ENCODE assay signal across 9 mouse cellular contexts in the genomic region with DNA sequence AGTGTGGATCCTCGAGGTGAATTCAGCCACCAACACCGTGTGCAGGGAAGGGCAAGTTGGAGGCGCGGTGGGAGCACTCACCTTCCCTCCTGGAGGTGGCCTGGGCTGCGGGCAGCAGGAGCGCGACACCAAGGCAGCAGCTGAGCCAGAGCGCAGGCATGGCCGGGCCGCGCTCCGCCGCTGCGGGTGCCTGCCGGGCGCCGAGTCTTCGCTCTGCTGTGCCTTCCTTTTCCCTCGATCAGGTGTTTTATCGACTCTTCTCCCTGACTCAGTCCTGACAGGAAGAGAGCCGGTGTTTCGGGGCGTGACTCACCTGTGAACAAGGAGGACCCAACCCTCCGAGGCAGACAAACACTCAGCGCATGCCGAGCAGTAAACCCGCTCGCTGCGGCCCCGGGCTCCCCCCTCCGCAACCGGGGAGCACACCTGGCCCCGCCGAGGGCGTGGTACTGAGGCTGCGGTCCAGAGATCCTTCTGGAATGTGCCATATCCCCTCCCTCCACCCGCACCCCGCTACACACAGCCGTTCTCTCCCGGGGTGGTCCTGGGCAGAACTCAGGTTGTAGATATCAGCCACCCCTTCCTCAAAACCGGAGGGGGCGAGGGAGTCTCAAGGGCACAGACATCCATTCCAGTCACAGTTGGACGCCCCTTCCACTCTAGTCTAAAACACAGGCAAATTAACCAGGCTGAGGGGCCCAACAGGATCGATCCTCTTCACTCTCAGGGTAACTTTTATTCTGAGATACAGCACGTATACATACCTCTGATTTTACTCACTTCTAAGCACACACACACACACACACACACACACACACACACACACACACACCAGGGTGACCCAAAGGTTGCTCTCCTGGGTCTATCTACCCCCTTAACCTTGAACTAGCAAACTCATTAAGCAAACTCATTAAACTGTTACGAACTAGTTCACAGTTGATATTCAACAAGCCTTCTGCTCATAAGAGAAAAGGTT. TPM values are rescaled to one million over a fixed set of nuclear protein-coding genes. Genes with fewer than 3 reads are reported as not detected.
DNase-seq lines count a peak whose midpoint lies in the region; ATAC-seq and TF ChIP-seq lines count a peak whose summit lies in the region.
"Had no signal": no experiment of that assay in that cellular context is flagged by ENCODE, and none has a peak within 500 bp of the region (broad histone marks: within the 10 kb centered on the region; RNA-seq: fewer than 3 reads in every experiment).

A gene (minus strand): TSS at position 620 of the 976 bp plus-strand sequence.

- no peaks in the 10 kb centered on the region for H3K36me3 ChIP-seq in heart, adult 2 months (ENCODE audit: control insufficient read depth, insufficient read depth, low read length)
- H3K36me3 ChIP-seq in heart, embryonic 15.5 days: no peaks in the 10 kb centered on the region
- H3K36me3 ChIP-seq: G1E had no signal

- no peak for TF ChIP-seq CTCF in heart, adult 2 months (IDR thresholded peaks at IDR 0.05)

- peak; percentile 18 to 40 for DNase-seq in heart, adult 2 months
- DNase-seq in heart, adult 8-10 months (ENCODE audit: low spot score): no peak
- DNase-seq in cerebellum, postnatal 10 days: peak; percentile 33 to 47
- peak; percentile 22 to 56 for DNase-seq in kidney, postnatal 36 days
- peak; percentile 65 to 82 for DNase-seq in lung, postnatal 4 days
- peak; percentile 10 for DNase-seq in thymus, postnatal 25 days
- DNase-seq in adipocyte (ENCODE audit: low spot score): no peak

- H3K9me3 ChIP-seq in heart, embryonic 15.5 days (replicated peaks): no peaks in the 10 kb centered on the region
- H3K9me3 ChIP-seq: G1E had no signal

- peak within 1 kb of the TSS; percentile 83 for H3K4me2 ChIP-seq in heart, embryonic 15.5 days

- peaks cover 4% of the 10 kb centered on the region for H3K27me3 ChIP-seq in heart, adult 2 months (ENCODE audit: control insufficient read depth, insufficient read depth, low read length)
- H3K27me3 ChIP-seq in heart, embryonic 15.5 days: no peaks in the 10 kb centered on the region; the same call in 1 of the 2 replicates

- peak; percentile 64 for ATAC-seq in heart, embryonic 15.5 days (replicated peaks; ENCODE audit: insufficient number of reproducible peaks, insufficient read depth, low FRiP score, low read depth)

- peak within 1 kb of the TSS; percentile 48 for H3K4me3 ChIP-seq in heart, adult 2 months
- peak within 1 kb of the TSS; percentile 55 for H3K4me3 ChIP-seq in heart, embryonic 15.5 days

- 14% methylated on average over 46 of the region's 46 CpGs for WGBS in heart, adult 2 months
- WGBS in heart, embryonic 15.5 days: 9% methylated on average over 34 of the region's 46 CpGs

- H3K79me2 ChIP-seq in heart, adult 2 months (replicated peaks; ENCODE audit: control insufficient read depth, insufficient read depth, low read length): no peaks in the 10 kb centered on the region

- TF ChIP-seq EP300 in heart, adult 2 months (IDR thresholded peaks at IDR 0.05; ENCODE audit: insufficient read depth, low read depth, low read length): no peak

- no peak within 1 kb of the TSS for H3K27ac ChIP-seq in heart, adult 2 months
- H3K27ac ChIP-seq in heart, embryonic 15.5 days: 0 out of 2 replicates have a peak within 1 kb of the TSS, but pooled peaks have one; percentile 14

- TF ChIP-seq POLR2A in heart, adult 2 months (IDR thresholded peaks at IDR 0.05; ENCODE audit: insufficient read depth, low read depth, low read length): no peak

- intact Hi-C loops in heart, adult 2 months (cut with DNase I): no loop called here

- H3K9ac ChIP-seq in heart, adult 2 months (ENCODE audit: low read depth, low read length): peak within 1 kb of the TSS; percentile 53
- H3K9ac ChIP-seq in heart, embryonic 15.5 days: peak within 1 kb of the TSS; percentile 66

- peaks cover 2% of the 10 kb centered on the region; the same call in 1 of the 2 replicates for H3K4me1 ChIP-seq in heart, adult 2 months (ENCODE audit: control insufficient read depth, insufficient read depth, low read length)
- H3K4me1 ChIP-seq in heart, embryonic 15.5 days (replicated peaks): peaks cover 25% of the 10 kb centered on the region

RNA-seq across cellular contexts. Expression of the gene that starts here (rescaled TPM):
- 10 to 100 TPM in 1 of 2 experiments, 1 to 10 TPM in 1; 9.3 to 11.8 TPM for total RNA-seq in heart, adult 2 months (2021)
- 1.6 and 2.5 TPM in 2 replicates for polyA plus RNA-seq in heart, adult 2 months (2012; rRNA removed)
- total RNA-seq in heart, adult 8-10 months (2022): 10 to 100 TPM in 2 of 4 experiments, 1 to 10 TPM in 2; 8.3 to 14.2 (median 11.6) TPM
- 7.8 and 12.7 TPM in 2 replicates for polyA plus RNA-seq in heart, embryonic 15.5 days (2015; fragmentation: Nextera tagmentation; extraction: Ambion mirVana)
- polyA plus RNA-seq: G1E had no signal

Comparison
In these comparisons a context has a peak if more than half of its experiments do, and no peak if none do; other contexts are left out.
1. DNase-seq: peak in heart, adult 2 months (2 of 2), cerebellum, postnatal 10 days (2 of 2), kidney, postnatal 36 days (2 of 2), lung, postnatal 4 days (2 of 2) and thymus, postnatal 25 days (single experiment); none in heart, adult 8-10 months (single experiment) and adipocyte (single experiment).